Mouse (Mus musculus) adrenal gland, postnatal 10 days (tissue): ENCODE measurements at regions not wholly inside any gene's neighbourhood (a gene's known extent, or its start where the extent isn't known, plus 50 kb on each side); places are given as distances from the start of the nearest gene placed in this dataset.

Experiments used
- DNase-seq: peaks from one replicate; pipeline ENCODE4 v3.0.0; 2021; ENCODE audit warnings: mixed read lengths

GRCm38 (mm10) chr10:91300067-91300466 is 119.0 kb upstream of the Tmpo start:
- DNase-seq, result no peak

- DNase-seq, result peak; percentile 59
Measured at GRCm38 (mm10) chr10:91297792-91298460, 116.8 kb upstream of the Tmpo start.

GRCm38 (mm10) chr10:91295345-91295744 is 114.2 kb upstream of the Tmpo start:
- DNase-seq, result no peak

DNA sequence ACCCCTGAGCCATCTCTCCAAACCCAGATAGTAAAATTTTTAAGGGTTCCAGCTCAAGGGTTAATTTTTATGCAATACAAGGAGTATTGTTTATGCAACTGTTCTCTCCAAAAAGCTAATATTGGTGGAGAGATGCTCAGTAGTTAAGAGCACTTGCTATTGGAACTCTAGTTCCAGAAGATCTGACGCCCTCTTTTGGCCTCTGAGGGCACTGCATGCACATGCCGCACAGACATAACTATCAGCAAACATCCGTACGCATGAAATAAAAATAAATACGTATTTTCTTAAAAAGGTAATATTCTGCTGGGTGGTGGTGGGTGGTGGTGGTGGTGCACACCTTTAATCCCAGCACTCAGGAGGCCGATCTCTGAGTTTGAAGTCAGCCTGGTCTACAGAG is 112.1 kb upstream of the Tmpo start:
- no peak for DNase-seq

DNA sequence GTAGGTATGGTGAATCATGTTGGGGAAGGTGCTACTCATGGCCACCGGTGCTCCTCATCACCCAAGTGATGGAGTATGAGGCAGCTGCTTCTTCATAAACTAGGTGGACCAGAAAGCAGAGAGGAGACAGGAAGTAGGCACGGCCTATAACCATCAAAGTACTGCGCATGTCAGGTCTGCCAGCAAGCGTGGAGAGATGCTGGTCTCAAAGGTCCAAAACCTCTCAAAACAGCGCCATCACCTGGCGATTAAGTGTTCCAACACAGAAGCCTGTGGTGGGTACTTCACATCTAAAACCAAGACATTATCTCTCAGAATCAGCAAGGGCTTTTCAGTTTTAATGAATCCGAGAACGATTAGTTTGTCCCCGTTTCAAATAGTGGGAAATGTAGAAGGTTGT is 103.1 kb upstream of the Tmpo start:
- DNase-seq, result no peak

DNA sequence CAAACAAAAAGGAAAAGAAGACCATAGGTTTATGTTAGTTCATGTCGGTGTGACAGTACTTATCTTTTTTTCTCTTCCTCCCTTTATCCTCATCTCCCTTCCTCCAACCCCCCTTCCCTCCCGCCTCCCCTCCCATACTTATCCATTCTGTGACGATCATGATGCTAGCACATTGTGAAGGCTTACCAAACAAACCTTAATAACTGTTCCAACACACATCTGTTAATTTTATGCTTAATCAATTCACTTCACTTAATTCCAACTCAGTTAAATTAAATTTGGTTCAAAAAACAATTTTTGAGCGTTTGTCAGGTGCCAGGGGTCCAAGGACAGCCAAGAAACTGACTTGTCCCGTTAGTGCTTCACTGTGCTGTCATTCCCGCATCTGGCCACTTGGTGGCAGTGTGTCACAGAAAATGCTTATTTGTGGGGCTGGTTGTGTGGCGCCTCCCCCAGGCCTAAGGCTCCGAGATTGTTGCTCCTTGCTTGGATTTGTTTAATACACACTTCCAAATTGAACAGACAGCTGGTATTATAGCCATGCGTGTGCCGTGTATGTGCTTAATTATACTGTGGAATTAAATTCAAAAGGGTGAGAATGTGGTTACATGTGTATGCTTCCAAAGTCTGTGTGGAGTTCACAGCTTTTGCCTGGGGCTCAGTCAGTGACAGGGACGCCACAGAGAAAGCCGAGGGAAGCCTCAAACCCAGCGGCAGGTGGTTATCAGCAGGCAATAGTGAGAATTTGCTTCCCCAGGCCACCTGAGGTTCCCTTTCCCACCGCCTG is 90.0 kb upstream of the Tmpo start:
- DNase-seq, result peak; percentile 92

GRCm38 (mm10) chr10:91270268-91270954 is 89.3 kb upstream of the Tmpo start:
- peak; percentile 85 for DNase-seq

DNA sequence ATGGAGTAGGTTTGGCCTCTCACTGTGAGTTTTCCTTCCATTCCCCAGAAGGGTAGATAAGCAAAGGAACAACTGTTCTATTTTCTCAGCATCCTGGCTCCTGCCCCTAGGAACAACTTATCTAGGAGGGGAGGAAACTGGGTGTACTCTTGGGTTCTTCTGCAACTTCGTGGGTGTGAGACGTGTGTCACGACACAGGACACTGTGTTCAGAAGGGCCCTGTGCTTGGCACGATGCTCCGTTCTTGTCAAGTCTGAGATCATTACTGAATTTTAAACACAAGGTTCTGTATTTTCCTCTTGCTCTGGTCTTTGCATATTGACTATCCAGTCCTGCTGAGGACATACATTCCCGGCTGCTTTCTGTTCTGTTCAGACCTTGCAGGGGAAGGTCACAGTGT is 86.8 kb upstream of the Tmpo start:
- DNase-seq, result no peak

GRCm38 (mm10) chr10:91260416-91260815 is 79.3 kb upstream of the Tmpo start:
- no peak for DNase-seq

GRCm38 (mm10) chr10:91249681-91250195 is 68.6 kb upstream of the Tmpo start:
- no peak for DNase-seq

GRCm38 (mm10) chr10:91244297-91244696 is 63.2 kb upstream of the Tmpo start:
- no peak for DNase-seq

- no peak for DNase-seq
Measured at GRCm38 (mm10) chr10:91242491-91243046, 61.5 kb upstream of the Tmpo start.

- DNase-seq, result no peak
Measured at GRCm38 (mm10) chr10:91241611-91242005, 60.5 kb upstream of the Tmpo start.

DNA sequence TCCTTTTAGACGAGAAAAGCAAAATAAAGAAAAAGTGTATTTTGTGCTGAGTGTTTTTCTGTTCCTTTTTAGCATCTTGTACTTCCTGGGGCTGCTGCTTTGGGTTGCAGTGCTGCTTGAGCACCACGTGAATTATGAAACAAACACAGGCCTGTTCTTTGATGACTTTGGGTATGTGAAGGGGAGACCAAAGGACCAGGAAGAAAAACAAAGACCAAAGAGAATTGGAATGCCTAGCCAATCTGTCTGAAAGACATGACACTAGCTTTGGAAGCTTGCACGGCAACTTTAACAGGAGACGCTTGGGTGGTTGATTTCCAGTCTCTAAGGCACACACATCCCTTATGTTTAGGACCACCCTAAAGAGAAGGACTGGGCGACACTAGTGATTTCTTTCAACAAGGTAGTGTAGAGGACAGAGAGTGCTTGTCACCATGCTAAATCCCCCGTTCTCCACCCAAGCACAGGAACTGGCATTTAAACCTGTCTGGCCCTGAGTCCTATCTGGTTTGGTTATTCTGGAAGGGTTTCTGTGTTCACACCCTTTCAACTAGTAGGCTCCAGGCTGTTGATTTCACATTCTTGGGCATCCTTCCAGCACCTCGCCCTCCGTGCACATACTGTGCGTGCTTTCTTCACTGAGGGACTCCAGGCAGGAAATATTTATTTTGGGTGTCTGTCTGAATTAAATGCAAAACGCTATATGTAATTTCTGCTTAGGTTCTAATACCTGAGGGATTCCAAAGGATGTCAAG is 59.9 kb upstream of the Tmpo start:
- DNase-seq, result peak; percentile 67

GRCm38 (mm10) chr10:91240320-91240719 is 59.2 kb upstream of the Tmpo start:
- DNase-seq, result no peak

DNA sequence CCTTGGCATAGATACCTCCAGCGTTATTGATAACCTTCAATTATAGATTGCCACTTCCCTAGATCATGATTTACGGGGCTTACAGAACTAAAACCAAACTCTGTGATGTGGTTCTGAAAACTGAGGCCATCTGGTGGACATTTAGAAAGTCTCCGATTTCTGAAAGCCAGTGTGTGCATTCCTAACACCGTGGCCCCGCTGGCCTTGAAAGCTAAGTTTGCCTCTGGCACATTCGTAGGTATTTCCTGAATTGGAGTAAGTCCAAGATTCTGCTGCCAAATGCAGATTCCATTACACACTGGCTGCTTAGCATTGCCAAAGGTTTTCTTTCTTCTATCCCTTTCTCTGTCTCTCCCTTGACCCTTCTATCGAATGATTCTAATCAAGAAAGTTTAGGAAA is 55.7 kb upstream of the Tmpo start:
- peak; percentile 74 for DNase-seq

GRCm38 (mm10) chr10:91234709-91235108 is 53.6 kb upstream of the Tmpo start:
- DNase-seq, result no peak
